Mouse (Mus musculus) left cerebral cortex, postnatal 25 days (tissue): ENCODE measurements around the gene Tmem259. TPM values are rescaled to one million over a fixed set of nuclear protein-coding genes. Genes with fewer than 3 reads are reported as not detected.
A peak's percentile ranks its signal among the peaks of the same experiment; 100 is the strongest.

Experiments used
- DNase-seq, 2 experiments: peaks; one replicate each; pipeline ENCODE4 v3.0.0; 2022; ENCODE audit warnings: low spot score in 2 of 2, mixed read lengths in 1 of 2
- intact Hi-C: fragments of 180-260 bp; cut with DNase I; formaldehyde crosslinking; loops from one replicate; pipeline ENCODE4 v1.15.1; 2025
- total RNA-seq, 2 experiments: library from RNA; stranded (reverse); gene quantifications; 2 replicates each; pipeline ENCODE4 v1.2.3; 2021

Gene Tmem259
- total RNA-seq, 2 experiments from 2014 or later = 123 to 124 TPM

DNA sequence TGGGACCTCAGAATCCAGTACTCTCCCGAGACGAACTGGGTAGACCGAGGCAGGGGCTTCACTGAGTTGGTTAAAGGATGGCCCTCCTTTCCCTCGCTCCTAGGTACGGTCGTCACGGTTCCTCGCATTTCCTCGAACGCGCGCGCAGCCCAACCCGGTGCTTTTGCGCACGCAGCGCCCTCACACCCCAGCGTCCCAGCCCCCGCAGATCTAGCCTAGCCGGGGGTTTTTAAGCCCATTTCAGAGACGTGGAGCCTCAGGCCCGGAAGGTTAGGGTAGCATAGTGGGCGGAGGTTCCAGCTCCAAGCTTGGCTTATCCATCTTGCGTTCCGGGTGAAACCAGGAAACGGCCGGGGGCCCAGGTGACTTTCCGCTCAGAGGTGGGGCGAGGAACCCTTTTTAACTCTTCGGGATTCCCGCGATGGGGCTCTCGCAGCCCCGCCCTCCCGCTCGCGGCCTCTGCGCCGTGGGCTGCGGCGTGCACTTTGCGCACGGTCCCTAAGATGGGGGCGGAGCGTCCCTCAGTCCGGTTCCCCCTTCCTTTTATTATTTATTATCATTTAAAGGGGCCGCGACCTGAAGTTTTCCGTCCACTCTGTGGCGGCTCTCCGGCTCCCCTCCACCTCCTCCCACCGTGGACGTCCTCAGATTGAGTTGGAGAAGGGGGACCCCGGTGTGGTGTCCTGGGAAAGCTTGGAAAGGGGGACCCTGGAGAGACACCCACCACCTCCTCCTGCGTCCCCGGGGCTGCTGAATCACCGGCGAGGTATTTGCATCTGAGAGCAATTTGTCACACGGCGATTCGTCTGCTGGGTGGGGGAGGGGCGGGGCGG is 57.4 kb downstream of the Tmem259 start, which contains the start of gene Arid3a:
Gene Arid3a, plus strand, starts transcription at position 553 of the 833 bp plus-strand sequence.
- intact Hi-C loops = no loop called here
- DNase-seq = peak; percentile 88 to 90

DNA sequence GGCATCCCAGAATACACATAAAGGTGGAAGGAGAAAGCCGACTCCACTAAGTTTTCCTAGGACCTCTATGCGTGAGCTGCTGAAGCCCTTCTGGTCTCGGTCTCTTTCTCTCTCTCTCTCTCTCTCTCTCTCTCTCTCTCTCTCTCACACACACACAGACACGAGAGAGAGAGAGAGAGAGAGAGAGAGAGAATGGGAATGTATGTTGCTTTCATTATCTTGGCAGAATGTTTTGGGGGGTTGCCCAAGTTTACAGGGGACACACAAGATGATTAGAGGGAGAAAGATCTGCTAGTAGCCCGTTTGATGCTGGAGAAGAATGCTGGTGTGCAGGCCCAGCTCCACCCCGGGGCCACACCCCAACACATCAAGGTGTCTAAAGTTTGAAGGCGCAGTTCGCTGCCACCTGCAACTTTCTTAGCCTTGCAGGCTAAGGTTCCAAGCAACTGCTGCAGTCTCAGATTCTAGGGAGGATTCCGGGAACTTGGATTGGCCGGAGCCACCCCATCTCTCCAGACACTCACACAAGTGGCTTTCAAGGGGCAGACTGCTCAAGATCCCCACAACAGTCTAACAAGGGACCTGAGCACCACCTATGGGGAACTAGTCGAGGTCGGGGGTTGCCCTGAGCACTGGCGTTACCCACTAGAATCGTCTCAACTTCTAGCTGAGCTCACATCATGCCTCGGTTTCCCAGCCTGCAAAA is 58.2 kb downstream of the Tmem259 start:
- no peak for DNase-seq
- intact Hi-C loops = loop anchor here (1.0 to 2.0 kb wide), 4 partner anchors 32 to 91 kb away; no protein-coding TSS in a partner anchor

DNA sequence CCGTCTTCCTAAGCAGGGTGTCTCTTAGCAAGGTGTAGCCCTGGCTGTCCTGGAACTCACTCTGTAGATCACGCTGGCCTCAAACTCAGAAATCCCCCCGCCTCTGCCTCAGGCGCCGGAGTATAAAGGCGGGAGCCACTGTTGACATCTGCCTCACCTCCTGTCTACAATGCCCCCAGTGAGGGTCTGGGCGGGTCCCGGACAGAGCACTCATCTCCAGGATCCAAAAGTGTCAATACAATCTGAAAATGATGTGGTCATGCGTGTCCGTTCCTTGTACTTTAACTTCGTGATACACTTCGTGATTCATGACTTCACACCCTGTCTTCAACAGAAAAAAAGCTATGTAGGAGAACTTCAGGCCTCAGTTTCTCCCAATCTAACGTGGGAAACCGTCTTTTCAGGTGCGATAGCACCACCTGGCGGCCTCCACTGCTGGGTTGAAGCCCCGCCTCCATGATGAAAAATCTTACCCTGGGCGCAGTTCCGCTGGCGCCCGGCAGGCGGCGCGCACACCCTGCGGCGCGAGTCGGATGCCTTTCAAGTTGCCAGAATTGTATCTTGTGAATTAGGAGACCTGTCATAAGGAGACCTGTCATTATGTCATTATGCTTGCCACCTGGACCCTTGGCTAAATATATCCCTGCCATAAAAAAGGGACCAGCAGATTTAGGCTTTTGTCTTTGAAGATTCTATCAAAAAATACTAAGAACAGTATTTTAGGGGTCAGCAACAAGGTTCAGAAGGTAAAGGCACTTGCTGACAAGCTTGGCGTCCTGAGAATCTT is 58.9 kb downstream of the Tmem259 start:
- DNase-seq = peak; percentile 95 to 96
- intact Hi-C loops = loop anchor here (1.0 to 2.0 kb wide), 4 partner anchors 32 to 90 kb away; no protein-coding TSS in a partner anchor

Other genes with a start within 250 kb of the Tmem259 start
- gene Polrmt, start 237.7 kb downstream of the Tmem259 start, total RNA-seq = 10 to 100 TPM; 42.1 to 45.7 TPM
- 1 to 10 TPM; 2.8 to 4.0 TPM for gene Fgf22, start 229.3 kb downstream of the Tmem259 start, total RNA-seq
- gene Rnf126, start 217.4 kb downstream of the Tmem259 start, total RNA-seq = 10 to 100 TPM; 90.9 to 96.0 TPM
- gene Fstl3, start 207.1 kb downstream of the Tmem259 start, total RNA-seq = 1 to 10 TPM; 2.2 to 2.4 TPM
- gene Prss57, start 193.4 kb downstream of the Tmem259 start, total RNA-seq = 1 to 10 TPM in 1 of 2 experiments, under 1 TPM in 1; 0.62 to 1.1 TPM
- 100 to 1,000 TPM; 318 to 348 TPM for gene Palm, start 190.8 kb downstream of the Tmem259 start, total RNA-seq
- gene Misp, start 163.3 kb downstream of the Tmem259 start, total RNA-seq = 1 to 10 TPM in 1 of 2 experiments, under 1 TPM in 1; 0.62 to 1.7 TPM
- 10 to 100 TPM; 48.5 to 52.3 TPM for gene Ptbp1, start 129.9 kb downstream of the Tmem259 start, total RNA-seq
- 1 to 10 TPM; 1.4 to 2.4 TPM for gene Prtn3, start 109.9 kb downstream of the Tmem259 start, total RNA-seq
- gene Plppr3, start 109.7 kb downstream of the Tmem259 start, total RNA-seq = 10 to 100 TPM; 51.1 to 53.3 TPM
- not detected for gene Elane, start 98.1 kb downstream of the Tmem259 start, total RNA-seq
- gene Cfd, start 93.5 kb downstream of the Tmem259 start, total RNA-seq = not detected
- 10 to 100 TPM; 57.5 to 59.8 TPM for gene Med16, start 75.4 kb downstream of the Tmem259 start, total RNA-seq
- gene Gm26602, start 73.5 kb downstream of the Tmem259 start, total RNA-seq = not detected
- 1 to 10 TPM; 7.1 to 7.8 TPM for gene Kiss1r, start 67.4 kb downstream of the Tmem259 start, total RNA-seq
- gene R3hdm4, start 63.1 kb downstream of the Tmem259 start, total RNA-seq = 100 to 1,000 TPM; 366 to 394 TPM
- gene Arid3a, start 57.3 kb downstream of the Tmem259 start, total RNA-seq = 1 to 10 TPM; 5.4 to 8.6 TPM
- 10 to 100 TPM; 41.1 to 49.9 TPM for gene Wdr18, start 24.2 kb downstream of the Tmem259 start, total RNA-seq
- gene Grin3b, start 13.6 kb downstream of the Tmem259 start, total RNA-seq = under 1 TPM; 0.14 to 0.23 TPM
- gene Cnn2, start 4.3 kb upstream of the Tmem259 start, total RNA-seq = 1 to 10 TPM; 6.0 to 8.2 TPM
- 10 to 100 TPM; 10.9 to 12.3 TPM for gene Abca7, start 12.2 kb upstream of the Tmem259 start, total RNA-seq
- gene Arhgap45, start 32.3 kb upstream of the Tmem259 start, total RNA-seq = 1 to 10 TPM; 3.6 to 4.0 TPM
- 10 to 100 TPM; 71.3 to 74.8 TPM for gene Polr2e, start 55.5 kb upstream of the Tmem259 start, total RNA-seq
- gene Gpx4, start 62.8 kb upstream of the Tmem259 start, total RNA-seq = 100 to 1,000 TPM; 504 to 528 TPM
- gene Sbno2, start 121.2 kb upstream of the Tmem259 start, total RNA-seq = 10 to 100 TPM; 17.8 to 17.9 TPM
- gene Stk11, start 131.5 kb upstream of the Tmem259 start, total RNA-seq = 10 to 100 TPM; 92.1 to 95.0 TPM
- gene Atp5d, start 154.3 kb upstream of the Tmem259 start, total RNA-seq = 100 to 1,000 TPM; 372 to 381 TPM
- gene Cbarp, start 156.5 kb upstream of the Tmem259 start, total RNA-seq = 100 to 1,000 TPM; 487 TPM
- gene Midn, start 163.9 kb upstream of the Tmem259 start, total RNA-seq = 10 to 100 TPM; 74.3 to 98.7 TPM
- gene Cirbp, start 181.7 kb upstream of the Tmem259 start, total RNA-seq = 10 to 100 TPM; 77.3 to 90.1 TPM
- gene 1600002K03Rik, start 188.6 kb upstream of the Tmem259 start, total RNA-seq = 1 to 10 TPM; 6.7 to 7.6 TPM
- gene Efna2, start 195.2 kb upstream of the Tmem259 start, total RNA-seq = 1 to 10 TPM; 9.2 to 9.9 TPM
- 10 to 100 TPM; 40.9 to 41.2 TPM for gene Mum1, start 242.1 kb upstream of the Tmem259 start, total RNA-seq